Mouse (Mus musculus) olfactory bulb, adult 2 months (tissue): ENCODE measurements around the gene Akap6.

ENCODE experiments used
- CTCF ChIP-seq: fragments of 200-500 bp; IDR thresholded peaks from 2 replicates; pipeline ENCODE4 v1.5.1; 2012; ENCODE audit warnings: low read depth, mild to moderate bottlenecking, low read length, moderate library complexity; ENCODE audit not compliant: insufficient read depth
- POLR2A ChIP-seq: fragments of 200-500 bp; IDR thresholded peaks from 2 replicates; pipeline ENCODE4 v1.6.1; 2012; ENCODE audit warnings: mild to moderate bottlenecking, low read depth, low read length, moderate library complexity; ENCODE audit not compliant: insufficient read depth

GRCm38 (mm10) chr12:52908448-52909066, 209.4 kb downstream of the Akap6 start:
- TF ChIP-seq POLR2A (no peak), CTCF (no peak)
